Mouse (Mus musculus) liver, embryonic 14.5 days (tissue): ENCODE measurements around the gene Gal3st2b.
"Not testable (repeated sequence)": the region's sequence is repeated elsewhere in the genome, so short reads cannot be mapped to it uniquely, and the experiment has no call there.

Source experiments
- CTCF ChIP-seq: IDR thresholded peaks from 2 replicates; pipeline ENCODE4 v1.5.1; 2016; ENCODE audit warnings: antibody characterized with exemption, low read depth, control low read depth
- EP300 ChIP-seq: IDR thresholded peaks from 2 replicates; pipeline ENCODE4 v1.6.1; 2016; ENCODE audit warnings: antibody characterized with exemption, low read depth

DNA sequence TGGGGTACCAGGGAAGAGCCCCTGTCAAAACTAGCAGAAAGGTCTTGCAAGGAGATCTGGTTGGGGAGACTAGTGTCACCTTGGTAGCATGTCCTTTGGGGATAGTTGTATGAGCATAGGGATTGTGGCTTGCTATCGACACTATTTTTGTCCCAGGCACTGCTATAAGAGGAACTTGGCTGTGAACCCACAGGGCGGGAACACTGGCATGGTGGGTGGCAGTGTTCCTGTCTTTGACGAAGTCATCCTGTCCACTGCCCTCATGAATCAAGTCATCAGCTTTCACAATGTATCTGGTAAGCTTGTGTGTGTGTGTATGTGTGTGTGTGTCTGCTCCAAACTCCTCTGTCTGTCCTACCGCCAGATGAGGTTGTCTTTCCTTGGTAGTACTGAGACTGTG, 57.7 kb downstream of the Gal3st2b start:
- TF ChIP-seq CTCF, EP300: not testable (repeated sequence)
